In the genomic region with DNA sequence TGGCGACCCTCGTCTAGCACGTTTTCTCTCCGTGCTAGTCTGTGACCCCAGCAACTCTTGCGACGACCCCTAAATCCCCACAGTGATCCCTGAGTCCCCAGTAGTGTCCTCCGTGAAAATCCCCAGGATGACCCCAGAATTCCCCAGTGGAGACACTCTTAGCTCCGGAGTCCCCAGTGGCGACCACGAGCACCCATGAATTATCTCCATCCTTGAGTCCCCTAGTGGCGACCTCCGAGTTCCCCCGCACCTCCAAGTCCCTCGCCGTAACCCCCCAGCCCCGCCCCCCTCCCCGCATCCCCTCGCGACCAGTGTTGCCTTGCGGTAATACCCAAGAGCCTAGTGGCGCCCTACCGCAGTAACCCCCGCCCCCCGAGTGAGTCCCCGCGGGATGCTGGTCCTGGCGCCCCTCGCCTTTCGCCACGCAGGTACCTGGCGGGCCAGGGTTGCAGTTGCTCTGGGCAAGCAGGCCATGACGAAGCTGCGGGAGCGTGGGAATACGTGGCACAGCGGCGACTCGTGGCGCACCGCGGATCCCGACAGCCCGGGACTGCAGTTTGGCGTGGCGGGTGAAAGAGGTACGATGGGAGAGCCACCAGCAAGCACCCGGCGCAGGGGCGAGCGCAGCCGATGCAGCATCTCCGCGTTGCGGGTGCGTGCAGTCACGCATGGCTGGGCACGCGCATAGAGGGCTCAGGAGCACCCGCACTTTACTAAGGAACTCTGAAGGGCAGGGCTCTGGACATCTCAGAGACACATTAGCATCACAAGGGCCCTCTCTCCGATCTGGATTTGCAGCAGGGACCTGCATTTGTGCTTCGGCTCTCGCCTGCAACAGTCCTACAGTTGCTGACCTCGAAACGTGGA, we compare ENCODE assay signal across 8 mouse cellular contexts. TPM values are rescaled to one million over a fixed set of nuclear protein-coding genes. Genes with fewer than 3 reads are reported as not detected.
DNase-seq lines count a peak whose midpoint lies in the region; ATAC-seq lines count a peak whose summit lies in the region.

No protein-coding gene starts in this region.

- 15% methylated on average over 64 of the region's 64 CpGs for WGBS in limb, embryonic 10.5 days

- peak; percentile 45 for DNase-seq in adrenal gland, postnatal 14 days
- no peak for DNase-seq in adrenal gland, adult 8-10 months
- DNase-seq in thymus, postnatal 14 days = peak; percentile 18
- no peak for DNase-seq in thymus, adult 18-20 months
- DNase-seq in heart, postnatal 10 days = peak; percentile 5 to 21
- DNase-seq in limb, embryonic 10.5 days (ENCODE audit: low spot score) = peak; percentile 63
- peak; percentile 63 for DNase-seq in retina, embryonic 14.5 days (ENCODE audit: low spot score)

- no peaks in the 10 kb centered on the region for H3K9me3 ChIP-seq in limb, embryonic 10.5 days (replicated peaks)

- peaks cover 2% of the 10 kb centered on the region; the same call in 1 of the 2 replicates for H3K36me3 ChIP-seq in limb, embryonic 10.5 days

- H3K27ac ChIP-seq in limb, embryonic 10.5 days = peak overlapping the region; percentile 77

- intact Hi-C loops in heart, postnatal 10 days (cut with DNase I) = no loop called here

- ATAC-seq in erythroblast, adult 5-6 weeks (replicated peaks; ENCODE audit: low FRiP score, poor library complexity, severe bottlenecking) = no peak

- H3K27me3 ChIP-seq in limb, embryonic 10.5 days (ENCODE audit: low read depth, poor library complexity, severe bottlenecking) = peaks cover 13% of the 10 kb centered on the region; the same call in 1 of the 2 replicates

- H3K4me1 ChIP-seq in limb, embryonic 10.5 days = peaks cover 35% of the 10 kb centered on the region

- H3K4me3 ChIP-seq in limb, embryonic 10.5 days = peak overlapping the region; percentile 64

RNA-seq across cellular contexts. Expression of gene Bcat1, which starts 27.6 kb away (rescaled TPM):
- total RNA-seq in adrenal gland, postnatal 14 days (2021) = 5.9 and 8.0 TPM in 2 replicates
- 10 to 100 TPM; 24.6 to 48.2 (median 32.4) TPM for total RNA-seq in adrenal gland, adult 8-10 months (2022)
- total RNA-seq in heart, postnatal 10 days (2021) = 1 to 10 TPM; 3.0 to 4.0 TPM
- 66.0 and 103 TPM in 2 replicates for polyA plus RNA-seq in limb, embryonic 10.5 days (2016; fragmentation: Nextera tagmentation; extraction: Ambion mirVana)
- not detected in 2 replicates for total RNA-seq in erythroblast, adult 5-6 weeks (2015; ENCODE audit: low replicate concordance)
- not detected in 2 replicates for total RNA-seq in erythroblast, adult 5-6 weeks (2017; ENCODE audit: low replicate concordance)

Comparison
In these comparisons a context has a peak if more than half of its experiments do, and no peak if none do; other contexts are left out.
1. DNase-seq: peak in adrenal gland, postnatal 14 days (single experiment), thymus, postnatal 14 days (single experiment), heart, postnatal 10 days (2 of 2), limb, embryonic 10.5 days (single experiment) and retina, embryonic 14.5 days (single experiment); none in adrenal gland, adult 8-10 months (single experiment) and thymus, adult 18-20 months (0 of 2).